Mouse (Mus musculus): ENCODE measurements around the gene Pml.
A peak's percentile ranks its signal among the peaks of the same experiment; 100 is the strongest.
"Not testable (repeated sequence)": the region's sequence is repeated elsewhere in the genome, so short reads cannot be mapped to it uniquely, and the experiment has no call there.

The Pml gene

DNA sequence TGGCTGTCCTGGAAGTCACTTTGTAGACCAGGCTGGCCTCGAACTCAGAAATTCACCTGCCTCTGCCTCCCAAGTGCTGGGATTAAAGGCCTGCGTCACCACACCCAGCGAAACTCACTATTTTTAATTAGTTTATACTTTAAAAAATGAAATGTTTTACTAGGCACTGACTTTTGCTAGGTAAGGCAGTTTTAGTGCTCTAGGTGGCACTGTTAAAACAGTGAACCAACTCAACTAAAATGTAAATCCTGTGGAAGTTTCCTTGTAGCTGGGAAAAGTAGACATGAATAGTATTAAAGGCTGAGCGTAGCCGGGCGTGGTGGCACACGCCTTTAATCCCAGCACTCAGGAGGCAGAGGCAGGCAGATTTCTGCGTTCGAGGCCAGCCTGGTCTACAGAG is 22.0 kb upstream of the Pml start:
- not testable (repeated sequence) for DNase-seq (ENCODE audit: low spot score)

DNA sequence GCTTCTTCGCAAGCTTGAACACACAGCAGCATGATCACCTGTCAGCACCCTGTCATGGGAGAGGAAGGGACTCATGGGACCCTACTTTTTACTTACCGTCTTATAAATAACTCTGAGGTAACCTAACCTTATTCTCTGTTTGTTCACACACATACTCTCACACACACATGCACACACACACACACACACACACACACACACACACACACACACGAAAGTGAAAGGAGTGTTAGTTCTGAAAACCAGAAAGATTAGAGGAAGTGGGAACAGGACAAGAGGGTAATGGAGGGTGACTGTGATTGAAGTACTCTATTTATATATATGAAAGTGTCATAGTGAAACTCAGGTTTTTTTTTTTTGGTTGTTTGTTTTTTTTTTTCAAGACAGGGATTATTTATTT is 21.5 kb upstream of the Pml start:
- DNase-seq (ENCODE audit: low spot score), result no peak

DNA sequence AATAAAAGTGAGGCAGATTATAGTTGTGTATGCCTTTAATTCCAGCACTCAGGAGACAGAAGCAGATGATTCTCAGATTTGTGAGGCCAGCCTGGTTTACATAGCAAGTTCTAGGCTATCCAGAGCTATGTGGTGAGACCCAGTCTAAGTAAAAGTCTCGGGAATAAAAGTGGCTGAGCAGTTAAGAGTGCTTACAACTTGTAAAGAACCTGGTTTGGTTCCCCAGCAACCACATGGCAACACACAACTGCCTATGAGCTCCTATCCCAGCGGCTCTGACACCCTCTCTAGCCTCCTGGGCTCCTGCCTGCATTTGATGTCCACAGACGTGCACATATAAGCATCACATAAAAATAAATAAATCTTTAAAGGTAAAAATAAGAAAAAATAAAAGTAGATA is 20.5 kb upstream of the Pml start:
- DNase-seq (ENCODE audit: low spot score), result no peak

DNA sequence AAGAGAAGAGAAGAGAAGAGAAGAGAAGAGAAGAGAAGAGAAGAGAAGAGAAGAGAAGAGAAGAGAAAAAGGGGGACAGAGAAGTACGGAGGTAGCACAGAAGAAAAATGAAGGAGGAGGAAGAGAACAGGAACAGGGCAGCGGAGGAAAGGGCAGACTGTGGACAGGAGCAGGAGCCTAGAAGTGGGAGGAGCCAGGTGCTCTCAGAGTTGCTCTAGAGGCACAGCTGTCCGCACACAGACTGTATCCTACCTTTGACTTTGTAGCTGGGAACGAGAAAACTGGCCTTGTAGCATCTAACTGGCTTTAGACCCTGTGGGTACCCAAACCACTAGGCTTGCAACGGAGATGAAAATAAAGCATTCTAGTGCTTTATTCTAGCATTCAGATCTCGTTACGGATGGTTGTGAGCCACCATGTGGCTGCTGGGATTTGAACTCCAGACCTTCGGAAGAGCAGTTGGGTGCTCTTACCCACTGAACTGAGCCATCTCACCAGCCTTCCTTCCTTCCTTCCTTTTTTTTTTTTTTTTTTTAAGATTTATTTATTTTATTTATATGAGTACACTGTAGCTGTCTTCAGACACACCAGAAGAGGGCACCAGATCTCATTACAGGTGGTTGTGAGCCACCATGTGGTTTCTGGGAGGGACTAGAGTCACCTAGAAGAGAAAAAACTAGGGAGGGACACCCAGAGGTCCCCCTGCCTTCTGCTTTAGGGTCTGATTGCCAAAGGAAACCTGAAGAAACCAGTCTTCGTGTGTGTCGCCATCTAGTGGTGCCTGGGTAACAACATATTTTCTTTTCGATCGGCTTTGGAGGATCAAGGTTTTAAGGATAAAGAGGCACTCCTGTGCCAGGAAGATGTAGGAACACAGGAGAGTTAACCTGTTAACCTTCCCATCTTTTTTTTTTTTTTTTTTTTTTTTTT is 19.1 kb upstream of the Pml start:
- no peak for DNase-seq (ENCODE audit: low spot score)

DNA sequence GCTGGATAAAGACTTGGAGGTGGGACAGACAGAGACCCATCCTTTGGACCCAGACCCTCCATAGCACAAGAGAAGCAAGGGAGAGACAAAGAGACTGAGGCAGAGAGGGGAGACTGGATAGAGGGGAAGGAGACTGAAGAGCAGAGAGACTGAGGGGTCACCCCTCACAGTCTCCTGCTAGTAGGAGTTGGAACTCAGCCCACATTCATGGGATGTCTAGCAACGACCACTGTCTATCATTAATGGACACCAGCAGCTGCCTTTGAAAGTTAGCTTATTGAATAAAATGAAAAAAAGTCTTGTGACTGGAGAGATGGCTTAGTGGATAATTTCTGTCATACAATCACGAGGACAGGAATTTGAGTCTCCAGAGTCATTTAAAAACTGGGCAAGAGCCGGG is 17.5 kb upstream of the Pml start:
- DNase-seq (ENCODE audit: low spot score), result no peak

DNA sequence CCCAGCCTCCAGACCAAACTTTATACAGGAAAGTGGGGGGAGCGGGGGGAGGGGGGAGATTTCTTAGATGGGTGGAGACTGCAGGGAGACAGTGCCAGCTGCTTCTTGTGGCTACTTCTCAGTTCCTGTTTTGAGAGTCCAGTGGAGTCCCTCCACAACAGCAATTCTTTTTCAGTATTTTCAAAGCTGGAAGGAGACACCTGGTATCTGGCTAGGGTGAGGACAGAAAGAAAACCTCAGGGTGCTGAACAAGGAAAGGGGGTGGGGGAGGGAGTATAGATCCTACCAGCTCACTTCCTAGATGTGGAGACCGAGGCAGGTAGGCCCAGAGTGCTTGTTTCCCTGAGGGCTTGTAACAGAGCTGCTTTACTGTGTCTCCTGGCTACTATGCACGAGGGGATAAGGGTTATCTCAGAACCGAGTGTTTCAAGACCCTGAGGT is 17.0 kb upstream of the Pml start:
- DNase-seq (ENCODE audit: low spot score), result no peak

DNA sequence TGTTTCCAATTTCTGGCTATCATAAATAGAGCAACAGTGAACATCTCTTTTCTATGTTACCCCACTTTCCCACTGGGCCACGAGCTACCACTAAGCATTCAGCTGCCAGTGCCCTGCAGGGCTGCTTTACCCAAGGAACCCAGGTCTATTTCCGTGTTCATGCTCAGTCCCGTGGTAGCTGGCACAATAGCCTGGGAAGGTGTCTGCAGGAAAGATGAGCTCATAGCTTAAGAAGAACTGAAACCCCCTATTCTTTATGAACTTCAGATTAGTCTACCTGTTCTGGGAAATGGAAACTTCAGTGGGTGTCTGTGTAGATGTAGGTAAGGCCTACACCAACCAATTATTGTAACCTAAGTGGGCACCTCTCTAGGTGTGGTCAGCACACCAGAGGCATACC is 15.8 kb upstream of the Pml start:
- no peak for DNase-seq (ENCODE audit: low spot score)

DNA sequence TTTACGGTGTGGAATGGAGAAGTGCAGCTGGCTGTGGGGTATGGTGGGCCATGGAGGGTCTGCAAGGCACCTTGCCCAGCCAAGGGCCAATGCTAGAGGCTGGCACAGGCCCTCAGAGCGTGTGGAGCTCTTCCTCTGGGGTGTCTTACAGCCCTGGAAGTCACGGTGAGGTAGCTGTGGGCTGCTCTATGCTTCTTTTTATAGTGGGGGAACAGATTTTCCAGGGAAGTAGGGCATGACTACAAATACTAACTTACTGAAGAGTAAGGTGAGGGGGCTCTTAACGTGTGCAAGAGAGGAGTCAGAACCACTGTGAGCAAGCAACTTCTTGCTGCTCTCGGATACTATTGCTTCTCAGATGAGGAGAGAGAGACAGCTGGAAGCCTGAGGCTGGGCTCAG is 12.9 kb upstream of the Pml start:
- no peak for DNase-seq (ENCODE audit: low spot score)

DNA sequence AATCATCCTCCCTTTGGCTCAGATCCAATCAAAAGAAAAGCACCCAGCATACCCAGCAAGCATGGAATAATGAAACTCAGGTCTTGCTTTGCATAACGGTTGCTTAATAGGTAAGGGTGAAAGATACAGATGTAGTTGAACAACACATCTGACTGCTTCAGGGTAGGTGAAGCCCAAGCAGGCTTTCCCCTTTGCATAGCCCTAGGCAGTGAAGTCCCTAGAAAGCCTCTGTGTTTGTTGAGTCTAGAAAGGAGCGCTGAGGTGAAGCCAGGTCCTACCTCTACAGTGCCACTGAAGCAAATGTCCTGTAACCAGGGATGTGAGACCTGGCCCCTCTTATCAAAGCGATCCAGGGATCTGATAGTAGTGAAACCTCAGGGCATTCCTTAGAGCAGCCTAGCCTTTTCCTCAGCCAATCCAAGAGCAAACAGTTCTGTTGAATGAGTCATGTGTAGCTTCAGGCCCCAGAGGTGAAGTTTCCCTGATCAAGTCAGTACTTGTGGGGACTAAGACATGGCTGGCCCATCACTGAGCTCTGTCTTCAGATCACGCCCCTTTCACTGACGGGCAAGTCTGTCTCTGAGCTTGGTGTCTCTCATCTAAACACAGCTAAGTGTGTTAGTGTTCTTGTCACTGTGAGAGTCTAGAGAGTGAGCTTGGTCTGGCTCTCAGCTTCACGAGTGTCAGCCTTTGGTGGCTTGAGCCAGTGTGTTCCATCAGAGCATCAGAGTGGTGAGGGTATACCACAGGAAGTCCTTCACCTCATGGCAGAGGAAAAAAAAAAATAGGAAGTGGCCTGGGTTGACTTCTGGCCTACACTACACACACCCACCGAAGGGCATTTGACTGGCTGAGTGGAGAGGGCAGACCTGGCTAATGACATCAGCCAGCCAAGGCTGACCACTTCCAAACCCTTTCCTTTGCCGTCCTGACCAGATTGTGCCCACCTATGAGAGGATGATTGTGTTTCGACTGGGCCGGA is 6.4 kb upstream of the Pml start:
- no peak for DNase-seq (ENCODE audit: low spot score)

DNA sequence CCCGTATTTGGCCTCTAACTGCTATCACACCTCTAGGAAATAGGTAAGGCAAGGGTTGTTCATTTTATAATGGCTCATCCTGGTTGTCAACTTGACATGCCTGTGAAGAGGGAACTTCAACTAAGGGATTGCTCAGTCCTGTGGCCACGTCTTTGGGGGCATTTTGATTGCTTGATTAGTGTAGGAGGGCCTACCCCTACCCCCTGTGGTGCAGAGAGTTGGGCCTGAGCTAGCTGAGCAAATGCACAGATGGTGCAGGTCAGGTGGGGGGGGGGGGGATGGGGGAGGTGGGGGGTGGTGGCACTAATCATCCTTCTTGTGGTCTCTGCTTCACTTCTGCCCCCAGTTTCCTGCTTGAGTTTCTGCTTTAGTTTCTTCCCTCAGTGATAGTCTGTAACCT is 5.5 kb upstream of the Pml start:
- DNase-seq (ENCODE audit: low spot score), result no peak

DNA sequence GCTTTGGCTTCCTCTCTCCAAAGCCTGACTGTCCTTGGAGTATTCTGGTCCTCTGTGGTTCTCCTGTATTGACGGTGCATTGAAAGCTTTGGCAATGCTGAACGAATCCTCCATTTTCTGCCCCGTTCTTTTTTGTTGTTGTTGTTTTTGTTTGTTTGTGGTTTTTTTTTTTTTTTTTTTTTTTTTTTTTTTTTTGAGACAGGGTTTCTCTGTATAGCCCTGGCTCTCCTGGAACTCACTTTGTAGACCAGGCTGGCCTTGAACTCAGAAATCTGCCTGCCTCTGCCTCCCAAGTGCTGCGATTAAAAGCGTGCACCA is 4.2 kb upstream of the Pml start:
- not testable (repeated sequence) for DNase-seq (ENCODE audit: low spot score)

DNA sequence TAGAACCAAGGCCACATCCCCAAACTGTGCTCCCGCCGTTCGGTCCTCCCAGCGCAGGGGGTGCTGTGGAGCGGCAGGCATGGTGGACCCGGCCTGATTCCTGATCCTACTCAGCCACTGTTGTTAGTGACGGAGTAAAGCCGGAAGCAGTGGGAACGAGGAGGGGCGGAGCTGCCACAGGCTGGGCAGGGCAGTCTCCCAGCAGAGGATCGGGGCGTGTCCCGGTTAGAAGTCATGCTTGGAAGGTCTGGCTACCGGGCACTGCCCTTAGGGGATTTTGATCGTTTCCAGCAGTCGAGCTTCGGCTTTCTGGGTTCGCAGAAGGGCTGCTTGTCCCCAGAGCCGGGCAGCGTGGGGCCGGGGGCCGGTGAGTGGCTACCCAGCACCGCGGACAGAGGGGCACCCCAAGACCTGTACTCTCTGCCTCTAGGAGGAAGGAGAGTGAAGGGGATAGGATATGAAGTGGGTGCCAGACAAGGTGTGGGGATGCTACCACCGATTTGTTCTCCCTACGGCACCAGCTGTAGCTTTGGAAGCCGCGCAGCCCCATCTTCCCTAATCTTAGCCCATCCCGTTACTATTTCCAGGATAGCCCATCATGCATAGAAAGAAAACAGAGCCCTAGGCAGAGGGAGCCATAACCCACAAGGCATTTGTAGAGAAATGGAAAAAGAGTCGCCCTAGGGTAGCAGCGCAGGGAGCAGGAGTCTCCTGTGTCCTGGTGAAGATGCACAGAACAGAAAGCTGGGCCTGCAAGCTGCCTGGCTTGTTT is 3.6 kb upstream of the Pml start, which contains the start of gene Stoml1:
Gene Stoml1, plus strand, starts transcription at position 132 of the 772 bp plus-strand sequence.
- peak; percentile 82 for DNase-seq (ENCODE audit: low spot score)

DNA sequence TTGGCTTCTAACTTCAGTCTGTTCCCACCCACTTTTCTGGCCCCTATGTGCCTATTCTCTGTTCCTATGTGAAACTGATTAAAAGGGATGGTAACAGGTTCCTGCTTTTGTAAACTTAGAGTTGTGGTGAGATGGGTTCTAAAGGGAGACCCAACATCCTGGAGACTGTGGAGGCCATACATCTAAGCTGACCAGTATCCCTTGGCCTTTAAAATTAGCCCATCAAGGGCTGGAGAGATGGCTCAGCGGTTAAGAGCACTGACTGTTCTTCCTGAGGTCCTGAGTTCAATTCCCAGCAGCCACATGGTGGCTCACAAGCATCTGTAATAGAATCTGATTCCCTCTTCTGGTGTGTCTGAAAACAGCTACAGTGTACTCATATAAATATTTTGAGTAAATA is 1.1 kb upstream of the Pml start:
- not testable (repeated sequence) for DNase-seq (ENCODE audit: low spot score)

DNA sequence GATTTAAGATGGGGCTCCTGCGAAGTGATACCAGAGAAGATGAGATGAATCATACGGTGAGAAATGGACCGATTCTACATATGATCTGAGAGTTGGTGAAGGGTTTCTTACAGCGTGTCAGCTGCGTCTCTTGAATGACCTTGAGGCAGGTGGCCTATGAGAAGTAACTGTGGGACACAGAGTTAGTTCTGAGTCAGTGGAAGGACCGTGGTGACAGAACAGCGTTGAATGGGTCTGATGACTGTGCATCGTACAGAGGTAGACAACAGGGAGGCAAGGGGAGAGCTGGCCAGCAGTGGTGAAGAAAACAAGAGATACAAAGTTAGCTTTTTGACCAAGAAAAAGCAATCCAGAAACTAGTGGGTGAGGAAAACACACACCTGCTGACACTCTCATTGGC is 736 bp upstream of the Pml start:
- DNase-seq (ENCODE audit: low spot score), result no peak

DNA sequence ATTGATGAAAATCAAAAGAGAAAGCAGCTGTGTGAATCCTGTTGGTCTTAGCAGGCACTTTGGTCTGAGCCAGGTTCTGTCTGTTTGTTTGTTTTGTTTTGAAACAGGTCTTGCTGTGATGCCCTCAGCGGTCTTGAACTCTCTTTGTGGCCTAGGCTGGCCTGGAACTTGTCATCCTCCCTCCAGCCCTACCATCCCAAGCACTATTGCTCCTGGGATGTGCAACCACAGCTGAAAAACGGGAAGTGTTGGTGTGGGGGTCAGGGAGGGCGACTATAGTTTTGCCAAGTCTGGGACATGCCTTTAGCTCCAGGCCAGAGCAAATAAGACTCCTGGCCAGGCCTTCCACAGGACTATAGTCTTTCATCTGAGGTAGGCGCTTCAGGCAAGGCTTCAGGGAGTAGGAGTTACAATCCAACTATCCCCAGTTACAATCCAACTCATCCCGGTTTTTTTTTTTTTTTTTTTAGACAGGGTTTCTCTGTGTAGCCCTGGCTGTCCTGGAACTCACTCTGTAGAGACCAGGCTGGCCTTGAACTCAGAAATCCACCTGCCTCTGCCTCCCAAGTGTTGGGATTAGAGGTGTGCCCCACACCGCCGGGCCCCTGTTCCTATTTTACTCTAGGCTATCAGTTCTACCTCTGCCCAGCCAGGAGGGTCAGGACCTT is 706 bp downstream of the Pml start:
- no peak for DNase-seq (ENCODE audit: low spot score)

DNA sequence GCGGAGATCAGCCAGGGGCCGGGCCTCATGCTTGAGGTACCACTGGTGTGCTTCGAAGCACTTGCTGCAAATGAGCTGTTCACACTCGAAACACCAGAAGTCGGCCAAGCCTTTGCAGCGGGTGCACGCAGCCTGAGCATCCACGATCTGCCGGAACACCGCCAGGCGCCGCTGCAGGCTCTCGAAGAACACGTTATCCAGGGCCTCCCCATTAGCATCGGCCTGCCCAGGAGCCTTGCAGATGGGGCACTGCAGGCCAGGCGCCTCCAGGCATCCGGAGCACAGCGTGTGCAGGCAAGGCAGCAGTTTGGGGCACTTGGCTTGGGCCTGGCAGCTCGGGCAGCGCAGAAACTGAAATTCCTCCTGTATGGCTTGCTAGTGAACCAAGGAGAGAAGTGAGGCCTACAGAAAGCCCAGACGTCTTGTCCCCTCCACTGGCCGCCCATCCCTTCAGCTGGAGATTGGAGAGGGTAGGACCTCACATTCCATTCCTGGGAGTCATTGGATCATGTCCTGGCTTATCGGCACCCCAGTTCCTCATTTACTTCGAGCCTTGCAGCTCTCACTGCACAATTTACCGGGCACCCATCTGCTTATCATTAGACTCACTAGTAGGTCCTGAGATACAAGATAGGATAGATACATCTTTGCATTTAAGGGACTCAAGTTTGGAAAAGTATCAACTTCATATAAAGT is 2.4 kb downstream of the Pml start:
- peak; percentile 52 for DNase-seq (ENCODE audit: low spot score)

DNA sequence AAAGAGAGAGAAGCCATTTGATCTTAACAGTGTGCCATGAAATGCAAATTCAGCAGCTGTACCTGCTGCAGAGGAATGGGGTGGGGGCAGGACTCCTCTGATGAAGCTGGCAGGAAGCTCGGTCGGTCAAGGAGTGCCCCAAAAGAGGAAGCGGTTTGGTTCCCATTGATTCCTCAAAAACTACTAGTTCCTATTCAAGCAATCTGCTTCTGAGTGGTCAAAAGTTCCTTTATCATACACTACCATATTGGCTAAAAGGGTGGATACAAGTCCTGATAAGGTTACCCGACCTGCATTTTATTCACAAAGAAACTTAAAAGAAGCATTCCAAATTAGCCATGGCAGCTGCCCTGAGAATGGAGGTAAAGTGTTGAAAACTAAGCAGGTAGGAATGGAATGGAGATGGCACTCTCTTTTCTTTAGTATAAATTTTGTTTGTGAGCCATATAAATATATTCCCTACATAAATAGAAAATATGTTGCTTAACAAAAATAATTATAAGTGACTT is 3.4 kb downstream of the Pml start:
- no peak for DNase-seq (ENCODE audit: low spot score)

DNA sequence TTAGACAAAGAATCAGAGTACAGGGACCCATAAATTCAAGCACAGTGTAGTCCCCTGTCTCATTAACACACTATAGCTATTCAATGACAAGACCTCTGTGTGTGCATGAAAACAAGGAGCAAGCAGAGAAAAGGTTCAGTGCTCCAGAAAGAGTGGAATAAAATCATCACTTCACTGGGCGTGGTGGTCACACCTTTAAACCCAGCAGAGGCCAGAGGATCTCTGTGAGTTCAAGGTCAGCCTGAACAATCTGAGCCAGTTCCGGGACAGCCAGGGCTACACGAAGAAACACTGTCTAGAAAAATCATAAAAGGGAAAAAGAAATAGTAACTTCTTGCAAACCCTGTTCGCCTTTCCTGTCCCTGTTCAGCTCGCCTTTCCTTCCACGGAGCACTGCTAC is 5.9 kb downstream of the Pml start:
- no peak for DNase-seq (ENCODE audit: low spot score)

DNA sequence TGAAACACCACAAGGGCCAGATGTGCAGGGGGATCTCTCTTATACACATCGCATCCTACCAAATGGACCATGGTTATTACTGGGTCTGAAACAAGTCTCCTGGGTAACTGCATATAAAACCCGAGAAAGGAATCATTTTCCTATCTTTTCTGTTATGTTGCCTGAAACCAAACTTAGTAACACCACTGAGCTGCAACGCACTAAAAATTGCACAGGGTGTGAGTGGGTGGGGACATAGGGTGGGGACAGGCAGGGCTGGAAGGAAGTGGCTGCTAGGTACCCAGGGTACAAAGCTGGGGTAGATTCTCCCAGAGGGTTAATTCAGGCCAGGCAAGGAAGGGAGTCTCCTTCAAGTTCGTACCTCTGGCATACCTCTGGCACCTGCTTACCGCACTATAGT is 6.9 kb downstream of the Pml start:
- DNase-seq (ENCODE audit: low spot score), result no peak

DNA sequence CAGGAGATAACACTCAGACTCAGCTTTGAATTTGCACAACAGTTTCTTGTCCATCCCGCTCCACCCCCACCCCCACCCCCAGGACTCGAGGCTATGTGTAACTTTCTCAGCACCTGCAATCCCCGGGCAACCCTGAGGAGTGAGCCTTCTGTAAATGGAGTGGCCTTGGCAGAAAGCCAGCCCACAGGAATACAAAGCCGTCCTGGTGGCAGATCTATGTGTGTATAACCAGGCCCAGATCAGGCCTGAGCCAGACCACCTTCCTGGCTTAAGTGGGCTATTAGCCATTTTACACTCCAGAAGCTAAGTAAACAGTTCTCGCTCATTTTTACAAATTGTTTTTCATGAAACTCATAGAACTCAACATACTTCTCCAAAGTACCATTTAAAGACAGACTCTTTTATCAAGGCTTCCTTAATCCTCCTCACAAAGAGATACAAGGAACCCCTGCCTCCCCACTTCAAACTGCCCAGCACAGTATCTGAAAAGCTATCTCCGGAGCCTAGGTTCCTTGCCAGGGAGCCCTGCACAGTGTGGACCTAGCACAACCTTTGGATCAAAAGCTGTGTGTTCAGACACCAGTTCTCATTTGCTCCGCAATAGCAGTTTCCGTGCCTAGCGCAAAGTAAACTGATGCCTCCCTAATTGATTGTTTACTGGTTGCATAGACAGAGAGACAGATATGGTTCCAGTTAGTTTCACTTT is 7.7 kb downstream of the Pml start:
- DNase-seq (ENCODE audit: low spot score), result no peak

All from urinary bladder, postnatal 10 days (tissue).